Mouse (Mus musculus) limb, embryonic 12.5 days (tissue): Measurements from ENCODE around the gene B230307C23Rik. TPM values are rescaled to one million over a fixed set of nuclear protein-coding genes. Genes with fewer than 3 reads are reported as not detected.
"Not testable (repeated sequence)": the region's sequence is repeated elsewhere in the genome, so short reads cannot be mapped to it uniquely, and the experiment has no call there.

ENCODE experiments used
- ATAC-seq: fragments of 200-750 bp; cut with Nextera tagmentation; 2 replicates; pipeline ENCODE4 v1.8.0; 2017; ENCODE audit warnings: low read depth, moderate TSS enrichment; ENCODE audit not compliant: insufficient number of reproducible peaks, insufficient read depth, low FRiP score, low TSS enrichment
- H3K27ac ChIP-seq: fragments of 300-500 bp; sonication (generic); 2 replicates; pipeline ENCODE4 v1.5.1; 2016; ENCODE audit warnings: mild to moderate bottlenecking, moderate library complexity
- H3K27me3 ChIP-seq: fragments of 300-500 bp; sonication (generic); 2 replicates; pipeline ENCODE4 v1.6.1; 2016; ENCODE audit warnings: mild to moderate bottlenecking, moderate library complexity
- H3K36me3 ChIP-seq: fragments of 300-500 bp; sonication (generic); 2 replicates; pipeline ENCODE4 v1.6.1; 2016; ENCODE audit warnings: mild to moderate bottlenecking, moderate library complexity
- H3K4me1 ChIP-seq: fragments of 300-500 bp; sonication (generic); replicated peaks from 2 replicates; pipeline ENCODE4 v1.6.1; 2016
- H3K4me2 ChIP-seq: fragments of 300-500 bp; sonication (generic); 2 replicates; pipeline ENCODE4 v1.6.1; 2016; ENCODE audit warnings: mild to moderate bottlenecking, moderate library complexity
- H3K4me3 ChIP-seq: fragments of 300-500 bp; sonication (generic); replicated peaks from 2 replicates; pipeline ENCODE4 v1.5.1; 2016; ENCODE audit warnings: mild to moderate bottlenecking
- H3K9ac ChIP-seq: fragments of 300-500 bp; sonication (generic); replicated peaks from 2 replicates; pipeline ENCODE4 v1.6.1; 2016; ENCODE audit warnings: mild to moderate bottlenecking, moderate library complexity
- H3K9me3 ChIP-seq: fragments of 300-500 bp; sonication (generic); 2 replicates; pipeline ENCODE4 v1.6.1; 2016; ENCODE audit warnings: mild to moderate bottlenecking, moderate library complexity
- WGBS: fragments of 180-500 bp; shearing (Covaris S2); methylation state at CpG from one replicate; pipeline ENCODE4 v1.1.7; 2016; 5-methylcytosine and 5-hydroxymethylcytosine counted together
- polyA plus RNA-seq: library from polyadenylated mRNA; unstranded; fragments of >200 nt; fragmentation: Nextera tagmentation; extraction: Ambion mirVana; gene quantifications from 2 replicates; pipeline ENCODE4 v1.2.1, GENCODE M21; 2016

Gene B230307C23Rik
- polyA plus RNA-seq, 1 experiment from 2014 or later = 21.8 TPM

GRCm38 (mm10) chr16:98022657-98023345 lies 25.7 kb downstream of the B230307C23Rik start:
- Histone ChIP-seq H3K9me3 (peaks cover 51% of the 10 kb centered on the region), H3K4me2 (no peak overlapping the region), H3K36me3 (peaks cover 24% of the 10 kb centered on the region), H3K27me3 (no peaks in the 10 kb centered on the region), H3K27ac (no peak overlapping the region), H3K4me3 (no peak overlapping the region), H3K9ac (no peak overlapping the region), H3K4me1 (no peaks in the 10 kb centered on the region)
- WGBS = 70% methylated on average over 2 of the region's 2 CpGs
- no peak for ATAC-seq

DNA sequence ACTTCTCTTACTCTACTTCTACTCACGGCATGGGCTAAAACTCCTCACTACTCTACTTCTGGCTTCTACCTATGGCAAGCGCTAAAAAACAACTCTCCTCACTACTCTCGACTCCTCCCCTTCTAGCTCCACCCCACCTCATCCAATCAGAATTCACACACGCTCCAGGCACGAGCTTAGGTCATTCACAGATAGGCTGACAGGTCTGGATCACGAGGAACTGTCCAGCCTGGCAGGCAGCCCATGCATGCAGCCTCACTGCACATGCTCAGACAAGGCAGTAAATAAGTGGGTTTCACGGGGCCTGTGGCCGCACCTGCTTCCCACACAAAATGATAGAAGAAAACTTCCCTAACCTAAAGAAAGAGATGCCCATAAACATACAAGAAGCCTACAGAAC lies 29.1 kb downstream of the B230307C23Rik start:
- Histone ChIP-seq H3K36me3 (peaks cover 13% of the 10 kb centered on the region; the same call in 1 of the 2 replicates), H3K9me3 (peaks cover 45% of the 10 kb centered on the region)
- not testable (repeated sequence) for H3K27me3 ChIP-seq, ATAC-seq, H3K4me3 ChIP-seq, H3K4me2 ChIP-seq, H3K4me1 ChIP-seq, H3K27ac ChIP-seq, H3K9ac ChIP-seq
- WGBS = 82% methylated on average over 8 of the region's 8 CpGs

- H3K9ac ChIP-seq, ATAC-seq: not testable (repeated sequence)
- WGBS = 97% methylated on average over 2 of the region's 2 CpGs
Measured at GRCm38 (mm10) chr16:98034971-98035370, 37.9 kb downstream of the B230307C23Rik start.

DNA sequence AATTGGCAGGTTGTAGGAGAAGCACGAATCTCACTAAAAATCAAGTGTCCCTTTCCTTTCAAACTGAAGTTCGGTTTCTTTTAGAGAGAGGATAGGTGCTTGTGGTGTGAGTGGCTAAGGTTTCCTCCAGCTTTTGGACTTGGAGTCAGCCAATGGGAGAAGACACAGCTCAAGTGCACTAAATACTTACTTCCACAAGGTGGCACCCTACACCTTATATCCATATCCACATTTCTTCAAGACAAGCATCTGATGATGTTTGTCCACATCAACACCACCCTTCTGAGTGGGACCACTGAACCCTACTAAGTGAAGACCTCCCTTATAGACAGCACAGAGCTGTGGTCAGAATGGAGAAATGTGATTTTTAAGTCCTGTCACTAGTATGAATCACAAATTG lies 44.6 kb downstream of the B230307C23Rik start:
- ATAC-seq = no peak
- H3K36me3 ChIP-seq = peaks cover 29% of the 10 kb centered on the region

More at GRCm38 (mm10) chr16:98034971-98035370, 37.9 kb downstream of the B230307C23Rik start:
- not testable (repeated sequence) for H3K4me3 ChIP-seq, H3K4me1 ChIP-seq, H3K27ac ChIP-seq, H3K27me3 ChIP-seq, H3K4me2 ChIP-seq
- Histone ChIP-seq H3K9me3 (peaks cover 31% of the 10 kb centered on the region), H3K36me3 (peaks cover 18% of the 10 kb centered on the region; the same call in 1 of the 2 replicates)

DNA sequence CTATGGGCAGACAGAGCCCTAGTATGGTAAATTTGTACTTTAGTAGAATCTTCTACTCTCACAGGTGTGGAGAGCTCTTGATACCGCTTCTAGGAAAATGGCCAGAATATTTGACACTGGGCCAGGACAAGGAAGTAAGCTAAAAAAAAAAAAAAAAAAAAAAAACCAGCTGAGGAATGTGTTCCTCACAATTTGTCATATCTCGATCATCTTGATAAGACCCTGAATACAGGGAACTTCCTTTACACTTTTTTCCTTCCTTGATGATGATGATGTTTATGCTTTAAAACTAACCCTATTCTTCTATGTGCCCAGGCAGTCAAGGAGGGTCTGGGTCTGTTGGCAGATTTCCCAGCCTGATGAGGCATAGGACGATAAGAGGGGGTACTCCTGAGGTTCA lies 82.3 kb downstream of the B230307C23Rik start:
- 98% methylated on average over 3 of the region's 3 CpGs for WGBS
- not testable (repeated sequence) for H3K4me3 ChIP-seq, H3K27me3 ChIP-seq, H3K4me1 ChIP-seq, H3K4me2 ChIP-seq, H3K27ac ChIP-seq, H3K9ac ChIP-seq, ATAC-seq
- Histone ChIP-seq H3K9me3 (peaks cover 23% of the 10 kb centered on the region), H3K36me3 (peaks cover 23% of the 10 kb centered on the region)

More for the DNA sequence above, 44.6 kb downstream of the B230307C23Rik start:
- no peaks in the 10 kb centered on the region for H3K4me1 ChIP-seq
- H3K27me3 ChIP-seq = no peaks in the 10 kb centered on the region
- WGBS = 83% methylated on average over 2 of the region's 2 CpGs
- H3K9ac ChIP-seq = no peak overlapping the region
- H3K4me2 ChIP-seq = no peak overlapping the region
- H3K4me3 ChIP-seq = no peak overlapping the region
- no peak overlapping the region for H3K27ac ChIP-seq
- H3K9me3 ChIP-seq = peaks cover 33% of the 10 kb centered on the region

- not testable (repeated sequence) for H3K4me1 ChIP-seq, H3K27me3 ChIP-seq, ATAC-seq
- H3K4me2 ChIP-seq = peak overlapping the region; percentile 66
- peak overlapping the region; percentile 71 for H3K4me3 ChIP-seq
- 95% methylated on average over 1 of the region's 1 CpGs for WGBS
- peak overlapping the region; percentile 90; the same call in 1 of the 2 replicates for H3K27ac ChIP-seq
- peaks cover 16% of the 10 kb centered on the region for H3K9me3 ChIP-seq
- peak overlapping the region; percentile 72 for H3K9ac ChIP-seq
- H3K36me3 ChIP-seq = peaks cover 21% of the 10 kb centered on the region
Measured at GRCm38 (mm10) chr16:98081140-98081539, 84.0 kb downstream of the B230307C23Rik start.

Other genes with a start within 250 kb of the B230307C23Rik start
- 5.2 and 6.8 TPM in 2 replicates for gene Ripk4, start 233.5 kb upstream of the B230307C23Rik start, polyA plus RNA-seq
- 16.2 and 18.1 TPM in 2 replicates for gene Prdm15, start 145.5 kb upstream of the B230307C23Rik start, polyA plus RNA-seq
- 15.0 and 18.9 TPM in 2 replicates for gene C2cd2, start 34.7 kb upstream of the B230307C23Rik start, polyA plus RNA-seq
- 14.0 and 15.2 TPM in 2 replicates for gene Zbtb21, start 34.7 kb upstream of the B230307C23Rik start, polyA plus RNA-seq
- 27.9 and 33.0 TPM in 2 replicates for gene A630089N07Rik, start 85.1 kb downstream of the B230307C23Rik start, polyA plus RNA-seq